Mouse (Mus musculus) CH12F3 (cell line): ENCODE measurements around the gene Cldn34b4.

Experiments used
- in situ Hi-C: fragments of 300-500 bp; cut with MboI; formaldehyde crosslinking; loops from 2 replicates; pipeline ENCODE4 v1.14.3; 2020; ENCODE audit warnings: low sequenced_read_pairs

The Cldn34b4 gene

GRCm38 (mm10) chrX:76393050-76393449 is at the start of gene Cldn34b4:
Gene Cldn34b4, plus strand, starts transcription at chrX:76393350.
- in situ Hi-C loops, result no loop called here
